Mouse (Mus musculus): Measurements from ENCODE around the gene Mipol1.
"Not testable (repeated sequence)": the region's sequence is repeated elsewhere in the genome, so short reads cannot be mapped to it uniquely, and the experiment has no call there.

Mipol1 gene

DNA sequence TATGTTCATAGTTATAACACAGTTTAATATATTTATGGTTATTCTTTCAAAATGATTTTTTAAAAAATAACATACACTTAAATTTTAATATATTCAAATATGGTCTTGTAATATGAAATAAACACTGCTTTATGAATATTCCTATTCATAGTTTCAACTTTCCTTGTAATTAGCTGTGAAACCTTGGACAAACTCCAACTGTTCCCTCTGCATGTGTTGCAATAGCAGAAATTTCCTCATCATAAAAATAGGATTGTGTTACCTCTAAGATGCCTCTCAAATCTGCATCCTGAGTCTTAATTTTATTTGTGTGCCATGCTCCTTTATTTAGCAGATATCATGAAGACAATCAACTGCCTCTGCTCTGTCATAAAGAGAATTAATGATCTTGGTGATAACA, 179.7 kb downstream of the Mipol1 start:
- no peak for ATAC-seq (ENCODE audit: insufficient number of reproducible peaks, low FRiP score, low TSS enrichment)

DNA sequence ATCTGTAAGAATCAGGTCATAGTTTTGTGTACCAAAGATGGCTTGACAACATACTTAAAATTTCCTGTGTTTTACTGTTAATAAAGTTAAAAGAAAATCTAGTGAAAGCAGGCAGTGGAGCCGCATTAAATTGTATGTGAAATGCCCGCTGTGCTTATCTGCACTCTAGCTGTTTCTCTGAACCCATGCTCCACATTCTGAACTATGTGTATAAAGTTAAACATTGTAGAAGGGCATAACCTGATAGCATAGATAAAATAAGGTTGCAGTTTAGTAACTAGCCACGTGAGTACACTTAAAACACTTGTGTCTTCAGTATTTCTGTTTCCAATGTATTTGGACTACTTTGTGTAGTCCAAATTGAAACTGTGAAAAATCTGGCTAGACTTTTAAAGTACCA, 183.6 kb downstream of the Mipol1 start:
- no peak for ATAC-seq (ENCODE audit: insufficient number of reproducible peaks, low FRiP score, low TSS enrichment)

DNA sequence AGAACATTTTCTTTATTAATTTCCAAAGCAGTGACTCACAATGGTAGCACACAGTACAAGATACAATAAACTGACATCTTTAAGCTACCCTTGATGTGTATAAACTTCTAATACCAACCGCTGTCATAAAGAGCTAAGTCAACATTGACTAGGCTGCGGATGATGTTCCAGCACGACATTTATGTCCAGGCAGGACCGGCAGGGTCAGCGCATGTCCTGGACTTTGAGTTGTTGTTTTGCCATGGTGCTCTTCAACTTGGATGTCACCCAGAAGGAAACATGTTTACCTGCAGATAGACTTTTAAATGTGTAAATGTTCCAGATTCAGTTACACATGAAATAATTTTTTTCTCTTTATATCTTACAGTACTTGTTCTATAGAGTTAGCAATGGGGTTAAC, 194.7 kb downstream of the Mipol1 start:
- no peak for ATAC-seq (ENCODE audit: insufficient number of reproducible peaks, low FRiP score, low TSS enrichment)

DNA sequence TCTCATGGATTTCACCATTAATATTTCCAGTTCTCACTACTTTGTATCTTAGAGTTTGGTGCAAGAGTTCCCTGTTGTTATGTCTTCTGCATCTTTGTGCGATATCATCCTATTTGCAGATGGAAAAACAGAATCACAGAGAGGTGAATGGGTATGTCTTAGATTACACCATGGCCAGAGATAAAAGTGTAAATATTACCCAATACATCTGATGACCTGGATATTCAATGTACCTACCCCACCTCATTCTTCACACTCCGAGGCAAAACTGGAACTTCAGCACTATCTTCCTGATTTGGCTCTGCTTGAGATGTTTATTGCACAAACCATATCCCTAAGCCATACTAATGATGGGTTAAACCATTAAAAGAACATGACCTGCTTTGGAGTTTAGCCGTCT, 198.0 kb downstream of the Mipol1 start:
- ATAC-seq (ENCODE audit: insufficient number of reproducible peaks, low FRiP score, low TSS enrichment): no peak

DNA sequence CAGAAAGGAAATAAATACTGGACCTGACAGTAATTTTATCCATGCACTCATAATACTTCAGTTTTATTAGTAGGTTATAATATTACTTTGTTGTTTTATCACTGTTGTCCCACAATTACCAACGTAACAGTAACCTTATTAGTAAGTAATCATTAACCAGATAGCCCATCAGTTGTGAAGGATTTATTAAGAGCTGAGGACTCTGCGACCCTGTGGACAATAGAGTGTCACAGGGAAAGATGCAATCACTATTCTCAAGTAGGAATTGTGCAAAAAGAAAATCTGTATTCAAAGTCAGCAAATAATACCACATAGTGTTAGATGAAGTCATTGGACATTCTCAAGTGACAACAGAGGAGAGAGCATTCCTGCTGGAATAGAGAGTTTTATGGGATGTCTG, 198.5 kb downstream of the Mipol1 start:
- no peak for ATAC-seq (ENCODE audit: insufficient number of reproducible peaks, low FRiP score, low TSS enrichment)

DNA sequence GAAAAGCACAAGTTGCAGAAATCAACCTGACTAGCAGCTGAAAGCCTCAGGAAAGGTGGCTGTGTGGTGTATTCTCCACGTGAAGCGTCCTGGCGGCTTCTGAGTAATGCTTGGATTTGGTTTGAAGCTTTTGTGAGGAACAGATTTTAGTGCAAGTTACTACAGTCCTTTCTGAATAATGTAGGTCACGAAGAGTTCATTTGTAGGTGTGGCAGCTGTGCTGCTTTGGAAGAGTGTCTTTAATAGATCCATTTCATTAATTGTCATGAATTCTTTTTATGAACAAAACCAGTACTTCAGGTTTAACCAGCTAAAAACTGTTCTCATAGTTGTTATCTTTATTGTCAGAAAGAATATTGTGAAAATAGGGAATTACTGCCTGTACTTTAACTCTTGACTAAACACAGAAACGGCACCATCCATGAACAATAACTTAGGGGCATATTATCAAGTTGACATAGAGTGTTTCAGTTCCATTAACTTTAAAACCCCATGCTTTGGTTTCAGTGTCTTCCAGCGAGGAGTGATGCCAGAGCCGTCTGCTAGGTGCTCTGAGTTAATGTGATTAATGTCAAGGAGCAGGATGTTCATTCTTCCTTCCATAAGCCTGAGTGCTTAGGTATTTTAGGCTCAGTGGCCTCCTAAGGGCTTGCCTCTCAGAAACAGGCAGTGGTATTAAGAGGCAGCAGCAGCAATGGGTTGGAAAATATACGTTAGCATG, 206.9 kb downstream of the Mipol1 start:
- not testable (repeated sequence) for ATAC-seq (ENCODE audit: insufficient number of reproducible peaks, low FRiP score, low TSS enrichment)

DNA sequence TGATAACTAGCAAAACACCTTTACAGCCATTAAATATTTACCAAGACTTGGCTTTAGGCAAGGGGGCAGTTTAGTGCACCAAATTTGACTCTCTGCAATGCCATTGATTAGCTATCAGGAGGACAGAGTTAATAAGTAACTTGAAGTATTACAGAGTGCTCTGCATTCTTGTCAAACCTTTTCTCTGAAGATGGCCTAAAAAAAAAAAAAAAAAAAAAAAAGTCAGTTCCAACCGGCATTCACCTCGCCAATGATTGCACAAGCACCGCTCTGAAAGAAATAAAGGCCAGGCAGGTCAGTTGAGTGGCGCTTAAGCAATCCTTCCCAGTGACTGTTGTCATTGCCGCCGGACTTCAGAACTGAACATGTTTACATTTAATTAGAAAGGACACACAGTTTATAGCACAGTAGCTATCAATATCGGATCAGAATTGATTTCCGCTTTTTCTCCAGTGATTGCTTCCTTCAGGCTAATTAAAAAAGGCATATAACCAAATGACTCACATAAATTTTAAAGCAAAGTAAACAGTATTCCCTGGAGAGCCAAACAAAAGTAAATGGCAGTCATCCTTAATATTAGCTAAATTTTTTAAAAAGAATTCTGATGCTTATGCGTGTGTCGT, 214.2 kb downstream of the Mipol1 start:
- ATAC-seq (ENCODE audit: insufficient number of reproducible peaks, low FRiP score, low TSS enrichment): no peak

DNA sequence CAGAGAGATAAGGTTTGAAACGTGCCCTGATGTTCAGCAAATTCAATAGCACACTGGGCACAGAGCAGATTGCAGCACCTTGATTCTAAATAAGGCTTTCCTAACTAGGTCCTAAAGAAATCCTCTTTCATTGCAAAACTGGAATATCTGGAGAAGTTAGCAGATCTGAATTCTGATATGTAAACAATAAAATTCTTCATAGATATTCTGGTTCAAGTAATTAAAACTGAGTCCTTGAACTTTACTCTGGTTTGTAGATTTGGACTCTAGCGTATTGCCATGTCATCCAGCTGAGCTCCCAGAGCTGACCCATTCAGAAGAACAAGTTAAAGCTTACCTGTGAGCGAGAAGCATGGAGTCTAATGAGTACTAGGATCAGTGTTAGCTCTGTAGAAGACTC, 217.1 kb downstream of the Mipol1 start:
- no peak for ATAC-seq (ENCODE audit: insufficient number of reproducible peaks, low FRiP score, low TSS enrichment)

DNA sequence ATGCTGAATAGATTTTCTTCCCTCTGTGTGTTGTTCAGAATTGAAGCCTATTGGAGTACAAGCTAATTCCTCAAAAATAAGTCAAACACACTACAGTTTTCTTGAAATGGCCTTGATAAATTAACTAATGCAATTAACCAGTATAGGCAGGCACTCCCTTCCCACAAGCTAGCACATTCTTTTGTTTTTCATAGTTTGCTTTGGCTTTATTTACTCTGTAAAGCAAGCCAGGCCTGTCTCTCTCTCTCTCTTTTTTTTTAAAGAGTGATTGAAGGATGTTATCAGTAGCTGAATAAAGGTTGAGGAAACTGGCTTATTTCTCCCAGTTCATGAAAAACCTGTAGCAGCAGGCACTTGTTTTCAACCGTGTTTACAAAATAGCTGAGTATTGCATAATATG, 219.1 kb downstream of the Mipol1 start:
- no peak for ATAC-seq (ENCODE audit: insufficient number of reproducible peaks, low FRiP score, low TSS enrichment)

DNA sequence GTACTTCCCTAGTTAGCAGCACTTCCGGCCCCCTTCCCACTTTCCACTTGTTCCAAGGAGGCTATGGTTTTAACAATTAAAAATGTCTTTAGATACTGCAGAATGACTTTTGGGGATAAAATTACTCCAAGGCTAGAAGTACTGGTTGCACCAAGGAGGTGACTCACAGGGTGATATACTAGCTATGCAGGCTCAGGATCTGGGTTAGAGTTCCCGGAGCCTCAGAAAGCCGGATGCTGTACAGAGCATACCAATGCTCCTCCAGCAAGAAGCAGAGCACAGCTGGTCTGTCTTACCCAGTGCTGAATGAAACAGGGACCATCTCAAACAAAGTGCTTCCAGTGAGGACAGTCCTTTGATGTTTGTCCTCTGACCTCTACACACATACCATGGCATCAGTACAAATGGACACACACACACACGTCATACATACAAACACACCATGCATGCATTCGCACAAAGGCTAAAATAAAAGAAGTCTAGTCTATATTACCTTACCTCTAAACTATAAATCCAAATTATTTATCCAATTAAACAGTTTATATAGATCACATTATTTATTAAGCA, 219.9 kb downstream of the Mipol1 start:
- no peak for ATAC-seq (ENCODE audit: insufficient number of reproducible peaks, low FRiP score, low TSS enrichment)

DNA sequence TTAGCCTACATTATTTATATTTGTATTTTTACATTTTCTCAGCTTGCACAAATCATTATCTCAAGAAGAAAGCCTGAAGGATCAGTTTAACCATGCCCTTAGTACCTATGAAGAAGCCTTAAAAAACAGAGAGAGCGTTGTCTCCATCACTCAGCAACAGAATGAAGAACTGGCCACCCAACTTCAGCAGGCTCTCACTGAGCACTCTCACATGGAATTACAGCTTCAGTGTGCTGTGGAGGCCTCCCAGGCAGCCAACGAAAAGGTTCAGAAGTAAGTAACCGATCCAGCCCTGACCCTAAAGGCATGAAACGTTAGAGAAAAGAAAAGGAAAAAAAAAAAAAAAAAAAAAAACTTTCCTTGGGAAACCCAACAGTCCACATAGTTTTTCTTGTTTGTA, 226.7 kb downstream of the Mipol1 start:
- ATAC-seq (ENCODE audit: insufficient number of reproducible peaks, low FRiP score, low TSS enrichment): no peak

DNA sequence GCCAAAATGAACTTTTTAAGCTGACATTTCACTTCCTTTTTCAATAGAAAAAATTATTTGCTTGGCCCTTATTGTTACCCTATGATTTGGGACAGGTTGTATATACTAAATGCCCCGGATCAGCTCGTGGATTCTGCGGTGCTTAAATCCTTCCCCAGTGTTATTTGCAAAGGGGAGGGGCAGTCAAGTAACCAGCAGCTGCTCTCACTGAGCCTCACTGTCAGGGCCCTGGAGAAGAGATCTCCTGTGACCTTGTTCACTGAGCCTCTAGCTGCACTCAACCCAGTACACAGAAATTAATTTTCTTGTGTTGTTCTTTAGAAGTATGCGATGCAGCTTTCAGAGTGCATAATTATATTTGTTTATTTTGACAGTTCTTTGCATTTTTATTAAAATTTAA, 227.1 kb downstream of the Mipol1 start:
- ATAC-seq (ENCODE audit: insufficient number of reproducible peaks, low FRiP score, low TSS enrichment): no peak

DNA sequence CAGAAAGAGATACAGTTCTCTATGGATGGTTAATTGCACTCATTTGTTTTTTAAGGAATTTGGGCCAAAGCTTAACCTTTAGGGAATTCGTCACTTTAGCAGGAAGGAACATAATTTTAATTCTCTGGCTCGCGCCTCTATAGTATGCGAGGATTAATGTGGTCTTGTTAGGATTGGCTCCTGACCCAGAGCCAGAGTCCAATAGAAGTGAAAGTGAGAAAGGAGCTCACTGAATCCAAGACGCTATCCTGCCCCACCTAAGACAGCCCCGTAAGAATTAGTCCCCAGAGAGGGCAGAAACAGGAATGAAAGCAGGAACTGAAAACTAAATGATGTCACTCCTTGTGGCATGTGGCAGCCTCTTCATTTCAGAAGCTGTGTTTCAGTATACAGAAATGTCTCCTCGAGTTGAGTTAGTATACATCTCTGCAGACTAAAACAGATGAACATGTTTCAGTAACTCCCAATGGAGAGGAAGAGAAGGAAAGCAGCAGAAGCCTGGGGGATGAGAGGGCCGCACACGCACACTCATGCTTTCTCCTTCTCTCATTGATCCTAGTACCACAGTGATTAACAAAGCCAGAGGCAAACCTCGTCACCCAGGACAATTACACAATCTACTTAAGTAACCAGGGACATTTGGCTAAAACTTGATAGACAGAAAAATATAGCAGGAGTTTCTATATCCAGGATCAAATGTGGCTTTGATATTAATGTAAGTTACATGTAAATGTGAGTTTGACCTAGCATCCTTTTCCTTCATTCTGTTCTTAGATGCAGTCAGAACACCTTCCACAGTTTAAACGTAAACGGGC, 234.5 kb downstream of the Mipol1 start:
- no peak for ATAC-seq (ENCODE audit: insufficient number of reproducible peaks, low FRiP score, low TSS enrichment)

DNA sequence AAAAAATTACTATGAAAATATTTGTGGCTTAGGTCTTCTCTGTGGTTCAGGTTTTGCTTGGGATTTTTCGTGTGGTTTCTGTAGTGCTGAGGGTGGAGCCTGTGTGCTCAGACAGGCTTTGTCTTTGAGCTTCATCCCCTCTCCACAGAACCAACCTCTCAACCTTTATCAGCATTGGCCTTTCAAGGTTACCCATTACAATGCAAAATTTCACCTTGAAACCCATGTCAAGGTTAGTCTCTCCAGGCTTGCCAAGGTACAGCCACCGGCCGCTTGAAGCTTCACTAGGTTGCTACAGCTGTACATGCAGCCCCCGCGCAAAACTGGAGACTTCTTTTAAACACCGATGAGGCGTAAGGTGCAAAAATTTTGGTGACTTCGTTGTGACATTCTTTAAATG, 241.6 kb downstream of the Mipol1 start:
- no peak for ATAC-seq (ENCODE audit: insufficient number of reproducible peaks, low FRiP score, low TSS enrichment)

DNA sequence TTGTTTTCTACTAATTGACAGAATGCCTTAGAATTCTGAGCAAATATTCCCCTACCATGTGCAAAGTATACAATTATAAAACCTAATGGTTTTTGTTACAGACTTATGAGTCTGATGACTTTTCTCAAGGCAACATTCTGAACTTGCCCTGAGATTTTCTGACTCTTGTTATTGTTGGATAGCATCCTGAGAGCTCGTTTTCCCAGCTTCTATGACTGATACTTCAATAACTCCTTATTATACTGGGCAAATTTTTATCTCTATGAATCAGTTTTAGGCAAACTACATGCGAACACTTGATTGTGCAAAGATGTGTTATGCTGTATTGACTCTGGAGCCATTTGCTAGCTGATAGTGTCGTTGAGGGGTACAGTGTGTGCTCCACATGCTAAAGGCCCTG, 246.6 kb downstream of the Mipol1 start:
- ATAC-seq (ENCODE audit: insufficient number of reproducible peaks, low FRiP score, low TSS enrichment): no peak

DNA sequence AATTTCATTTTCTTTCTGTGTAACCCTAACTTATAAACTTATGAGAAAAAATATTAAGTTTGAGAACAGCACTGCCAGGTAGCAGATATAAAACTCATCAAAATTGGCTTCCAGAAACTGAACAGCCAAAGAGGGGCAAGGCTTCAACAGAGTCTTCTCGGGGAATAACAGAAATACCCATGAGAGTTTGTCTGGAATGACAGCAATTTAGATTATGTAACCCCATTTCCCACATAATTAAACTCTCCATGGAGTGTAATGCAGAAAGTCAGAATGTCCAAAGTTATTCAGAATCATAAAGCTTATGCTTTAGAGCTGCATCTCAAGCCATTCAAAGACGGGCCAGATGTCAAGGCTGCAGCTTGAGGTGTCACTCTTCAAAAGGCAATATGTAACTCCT, 251.6 kb downstream of the Mipol1 start:
- ATAC-seq (ENCODE audit: insufficient number of reproducible peaks, low FRiP score, low TSS enrichment): no peak

DNA sequence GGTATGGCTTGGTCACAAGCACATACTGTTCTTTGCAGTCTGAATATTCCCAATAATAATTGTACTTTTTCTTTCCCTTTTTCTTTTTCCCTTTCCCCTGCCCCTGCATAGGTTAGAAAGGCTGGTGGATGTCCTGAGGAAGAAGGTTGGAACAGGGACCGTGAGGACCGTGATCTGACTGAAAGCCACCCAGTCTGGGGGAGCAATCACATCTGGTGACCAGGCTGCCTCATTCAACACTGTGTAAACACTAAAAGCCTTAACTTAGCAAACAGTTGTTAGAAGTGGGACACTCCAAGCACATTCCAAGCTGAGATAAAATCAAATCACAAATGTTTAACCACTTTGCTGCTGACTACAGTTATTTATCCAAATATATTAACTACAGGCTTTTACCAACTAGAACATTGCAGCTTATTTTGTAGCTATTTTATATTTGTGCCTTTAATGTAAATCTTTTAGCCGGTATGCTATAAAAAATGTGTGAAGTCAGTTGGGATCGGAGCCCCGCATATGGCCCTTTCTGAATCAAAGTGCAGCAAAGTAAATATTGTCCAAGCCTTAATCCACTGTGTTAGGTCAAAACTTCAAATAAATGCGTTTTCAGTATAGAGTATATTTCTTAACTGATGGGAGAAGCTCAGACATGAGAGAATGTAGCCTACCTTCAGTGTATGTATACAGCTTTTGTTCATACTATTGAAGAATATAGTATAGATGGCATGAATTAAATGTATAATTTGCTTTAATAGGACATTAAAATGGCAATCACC, 266.3 kb downstream of the Mipol1 start:
- no peak for ATAC-seq (ENCODE audit: insufficient number of reproducible peaks, low FRiP score, low TSS enrichment)

DNA sequence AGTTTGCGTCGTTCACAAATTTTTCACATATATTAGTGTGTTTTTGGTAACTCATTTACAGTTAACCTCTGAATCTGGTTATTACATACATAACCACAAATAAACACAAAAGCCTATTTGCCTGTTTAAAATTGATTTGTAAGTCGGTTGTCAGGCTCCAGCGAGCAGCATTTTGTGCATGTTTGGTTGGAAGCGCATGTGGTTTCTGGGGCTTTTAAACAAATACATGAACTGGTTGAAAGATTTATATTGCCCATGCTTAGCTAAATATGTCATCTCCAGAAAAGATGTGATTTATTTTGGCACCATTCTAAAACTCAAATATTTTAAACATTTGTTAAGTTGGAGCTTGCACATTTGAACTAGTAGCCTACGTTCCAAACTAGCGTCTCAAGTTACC, 270.0 kb downstream of the Mipol1 start:
- no peak for ATAC-seq (ENCODE audit: insufficient number of reproducible peaks, low FRiP score, low TSS enrichment)

DNA sequence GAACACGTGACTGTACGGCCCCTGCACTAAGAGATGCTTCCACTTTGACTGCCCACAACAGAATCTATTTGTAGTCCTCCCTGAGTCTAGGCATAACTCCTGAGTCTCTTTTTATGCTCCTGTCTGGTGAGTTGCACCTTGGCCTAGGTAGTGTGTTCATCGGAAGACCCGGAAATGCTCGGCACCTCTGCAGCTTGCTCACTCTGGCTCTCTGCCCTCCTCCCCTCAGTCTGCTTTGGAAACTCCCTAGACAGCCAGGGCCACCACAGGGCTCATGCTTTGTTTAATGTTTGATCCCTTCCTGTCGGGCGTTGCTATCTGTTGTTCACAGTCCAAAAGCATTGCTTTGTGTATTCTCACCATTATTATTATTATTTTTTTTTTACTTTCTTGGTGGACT, 275.1 kb downstream of the Mipol1 start:
- no peak for ATAC-seq (ENCODE audit: insufficient number of reproducible peaks, low FRiP score, low TSS enrichment)

DNA sequence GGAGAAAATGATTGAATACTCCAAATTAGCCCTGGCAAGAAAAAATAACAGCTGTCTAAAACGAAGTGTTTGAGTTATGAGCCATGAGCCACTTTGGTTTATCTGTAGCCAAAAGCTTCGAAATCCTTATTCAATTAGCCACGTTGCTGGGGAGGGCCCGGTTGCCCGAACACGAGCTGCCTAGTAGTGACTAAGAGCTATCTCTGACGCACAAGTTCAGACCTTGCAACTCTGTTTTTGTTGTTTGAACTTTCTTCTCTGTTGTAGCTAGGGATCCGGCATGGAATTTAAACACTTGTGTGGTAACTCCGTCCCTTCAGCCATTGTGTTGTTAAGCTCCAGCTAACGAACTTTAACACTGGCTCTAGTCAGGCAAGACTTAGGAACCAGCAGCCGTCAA, 278.7 kb downstream of the Mipol1 start:
- no peak for ATAC-seq (ENCODE audit: insufficient number of reproducible peaks, low FRiP score, low TSS enrichment)

DNA sequence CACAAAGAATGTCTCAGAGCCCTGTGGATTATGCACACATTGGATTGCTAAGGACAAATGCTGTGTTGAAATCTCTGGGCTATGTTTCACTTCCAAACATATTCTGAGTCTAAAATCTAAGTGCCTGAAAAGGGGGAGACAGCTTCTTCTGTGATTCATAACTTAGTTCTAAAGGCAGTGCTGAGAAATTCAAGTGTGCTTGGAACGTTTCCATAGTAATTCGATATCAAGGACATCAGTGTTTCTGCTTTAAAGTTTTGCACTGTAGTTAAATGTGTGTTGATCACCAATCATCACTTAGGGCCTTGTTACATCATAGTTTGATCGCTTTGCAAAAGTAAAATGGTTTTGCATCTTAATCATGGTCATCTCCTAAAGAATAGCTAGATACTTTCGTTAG, 279.5 kb downstream of the Mipol1 start:
- no peak for ATAC-seq (ENCODE audit: insufficient number of reproducible peaks, low FRiP score, low TSS enrichment)
